Mouse (Mus musculus): Measurements from ENCODE around the gene Hebp1. TPM values are rescaled to one million over a fixed set of nuclear protein-coding genes. Genes with fewer than 3 reads are reported as not detected.

The Hebp1 gene
- polyA plus RNA-seq (2012; rRNA removed; ENCODE audit: low replicate concordance): 52.6 and 54.2 TPM in 2 replicates

GRCm38 (mm10) chr6:135197921-135198532 lies at the start of gene Hebp1, which contains the start of gene Fam234b:
Gene Hebp1 (minus strand): TSS chr6:135198022.
Gene Fam234b (plus strand): TSS chr6:135197977.

GRCm38 (mm10) chr6:135118183-135118582 lies 79.6 kb downstream of the Hebp1 start, which contains the start of gene Gprc5d:
Gene Gprc5d (minus strand): TSS chr6:135118283.

Other genes with a start within 250 kb of the Hebp1 start
- 1.4 and 2.0 TPM in 2 replicates for gene Apold1, start 216.3 kb downstream of the Hebp1 start, polyA plus RNA-seq (2012; rRNA removed; ENCODE audit: low replicate concordance)
- gene Ddx47, start 186.4 kb downstream of the Hebp1 start, polyA plus RNA-seq (2012; rRNA removed; ENCODE audit: low replicate concordance): 31.3 and 53.7 TPM in 2 replicates
- gene Gprc5a, start 132.4 kb downstream of the Hebp1 start, polyA plus RNA-seq (2012; rRNA removed; ENCODE audit: low replicate concordance): 0.61 and 0.92 TPM in 2 replicates
- gene Gprc5d, start 79.7 kb downstream of the Hebp1 start, polyA plus RNA-seq (2012; rRNA removed; ENCODE audit: low replicate concordance): 0.42 and 0.45 TPM in 2 replicates
- 9.1 and 10.0 TPM in 2 replicates for gene Fam234b, start within 50 bp of the Hebp1 start, polyA plus RNA-seq (2012; rRNA removed; ENCODE audit: low replicate concordance)
- 0.42 and 0.62 TPM in 2 replicates for gene Gsg1, start 56.3 kb upstream of the Hebp1 start, polyA plus RNA-seq (2012; rRNA removed; ENCODE audit: low replicate concordance)
- not detected in 2 replicates for gene Pbp2, start 112.4 kb upstream of the Hebp1 start, polyA plus RNA-seq (2012; rRNA removed; ENCODE audit: low replicate concordance)
- gene Emp1, start 164.5 kb upstream of the Hebp1 start, polyA plus RNA-seq (2012; rRNA removed; ENCODE audit: low replicate concordance): 87.9 and 213 TPM in 2 replicates

Data from mammary gland, adult 2 months (tissue).